ENCODE assay signal across 8 mouse cellular contexts in genomic region chr1:150759476-150760079, GRCm38 (mm10).
DNase-seq lines count a peak whose midpoint lies in the region; ATAC-seq lines count a peak whose summit lies in the region.
"Had no signal": no experiment of that assay in that cellular context is flagged by ENCODE, and none has a peak within 500 bp of the region (broad histone marks: within the 10 kb centered on the region; RNA-seq: fewer than 3 reads in every experiment).

No protein-coding gene starts in this region.

- no peak overlapping the region for H3K4me3 ChIP-seq in limb, embryonic 13.5 days
- no peak overlapping the region for H3K4me3 ChIP-seq in limb, embryonic 10.5 days
- H3K4me3 ChIP-seq in kidney, embryonic 16.5 days (ENCODE audit: low read length), result no peak overlapping the region
- H3K4me3 ChIP-seq: layer of hippocampus, adult 2 months had no signal

- WGBS in limb, embryonic 13.5 days, result 59% methylated on average over 2 of the region's 2 CpGs
- WGBS in limb, embryonic 10.5 days, result 77% methylated on average over 2 of the region's 2 CpGs
- WGBS in kidney, embryonic 16.5 days, result 58% methylated on average over 2 of the region's 2 CpGs

- 0 out of 2 replicates have a peak, but pooled peaks have one; percentile 36 for ATAC-seq in limb, embryonic 13.5 days (ENCODE audit: low FRiP score, low read depth)
- ATAC-seq in granulocyte monocyte progenitor cell, adult 5-6 weeks (replicated peaks; ENCODE audit: poor library complexity, severe bottlenecking), result peak; percentile 85
- peak; percentile 86 for ATAC-seq in kidney, embryonic 16.5 days (ENCODE audit: low FRiP score, low TSS enrichment)

- H3K9me3 ChIP-seq in limb, embryonic 13.5 days, result no peaks in the 10 kb centered on the region
- no peaks in the 10 kb centered on the region for H3K9me3 ChIP-seq in limb, embryonic 10.5 days (replicated peaks)
- no peaks in the 10 kb centered on the region for H3K9me3 ChIP-seq in kidney, embryonic 16.5 days (ENCODE audit: low read length)

- no peak overlapping the region for H3K9ac ChIP-seq in limb, embryonic 13.5 days
- H3K9ac ChIP-seq in kidney, embryonic 16.5 days (replicated peaks; ENCODE audit: low read length), result no peak overlapping the region

- H3K27me3 ChIP-seq in limb, embryonic 13.5 days, result no peaks in the 10 kb centered on the region
- H3K27me3 ChIP-seq in limb, embryonic 10.5 days (ENCODE audit: low read depth, poor library complexity, severe bottlenecking), result no peaks in the 10 kb centered on the region
- H3K27me3 ChIP-seq in kidney, embryonic 16.5 days (ENCODE audit: insufficient read depth, low read length), result no peaks in the 10 kb centered on the region

- peaks cover 24% of the 10 kb centered on the region for H3K36me3 ChIP-seq in limb, embryonic 13.5 days
- H3K36me3 ChIP-seq in limb, embryonic 10.5 days, result peaks cover 20% of the 10 kb centered on the region
- no peaks in the 10 kb centered on the region for H3K36me3 ChIP-seq in kidney, embryonic 16.5 days (ENCODE audit: insufficient read depth, low read length)

- H3K27ac ChIP-seq in limb, embryonic 13.5 days, result no peak overlapping the region; the same call in 1 of the 2 replicates
- no peak overlapping the region for H3K27ac ChIP-seq in limb, embryonic 10.5 days
- 0 out of 2 replicates have a peak overlapping the region, but pooled peaks have one; percentile 24 for H3K27ac ChIP-seq in kidney, embryonic 16.5 days (ENCODE audit: low read length)
- H3K27ac ChIP-seq: layer of hippocampus, adult 2 months had no signal

- no peak for DNase-seq in limb, embryonic 10.5 days (ENCODE audit: low spot score)
- peak; percentile 38 for DNase-seq in skeletal muscle tissue, adult 2 months (ENCODE audit: low read depth, low spot score)
- DNase-seq in embryo, embryonic 11 days, result no peak
- DNase-seq in testis, postnatal 14 days (ENCODE audit: low spot score), result no peak

- peaks cover 8% of the 10 kb centered on the region; the same call in 1 of the 2 replicates for H3K4me1 ChIP-seq in limb, embryonic 13.5 days
- H3K4me1 ChIP-seq in limb, embryonic 10.5 days, result no peaks in the 10 kb centered on the region
- 0 out of 2 replicates have a peak, but pooled peaks cover 2% of the 10 kb centered on the region for H3K4me1 ChIP-seq in kidney, embryonic 16.5 days (ENCODE audit: insufficient read depth, low read length)

- no peak overlapping the region for H3K4me2 ChIP-seq in limb, embryonic 13.5 days (replicated peaks)
- H3K4me2 ChIP-seq in kidney, embryonic 16.5 days (replicated peaks; ENCODE audit: low read depth, low read length), result no peak overlapping the region

Comparison
In these comparisons a context has a peak if more than half of its experiments do, and no peak if none do; other contexts are left out.
1. ATAC-seq: peak in every context shown above with its lines; median percentile 86 in kidney, embryonic 16.5 days; 85 in granulocyte monocyte progenitor cell, adult 5-6 weeks; 36 in limb, embryonic 13.5 days.